Mouse (Mus musculus) spleen, adult 12 weeks (tissue): ENCODE data around the gene Hist1h4a.

Source experiments
- DNase-seq: peaks from one replicate; pipeline ENCODE4 v3.0.0; 2022; ENCODE audit warnings: low spot score

The Hist1h4a gene

DNA sequence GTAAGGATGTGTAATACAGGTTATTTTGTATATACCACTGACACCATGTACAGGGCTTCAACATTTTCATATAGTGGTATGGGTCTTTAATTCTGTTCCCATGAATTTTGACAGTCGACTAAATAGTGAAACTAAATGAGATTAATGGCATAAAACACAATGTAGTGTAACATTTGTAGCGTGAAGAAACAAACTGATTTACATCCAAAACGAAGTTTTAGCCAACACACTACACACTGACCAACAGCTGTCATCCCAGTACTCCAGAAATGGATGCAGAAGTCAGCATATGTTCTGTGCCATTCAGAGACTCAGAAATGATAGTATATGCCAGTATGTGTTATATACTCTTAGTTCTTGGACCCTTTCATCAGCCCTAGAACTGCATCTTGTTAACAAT is 3.1 kb downstream of the Hist1h4a start:
- no peak for DNase-seq

DNA sequence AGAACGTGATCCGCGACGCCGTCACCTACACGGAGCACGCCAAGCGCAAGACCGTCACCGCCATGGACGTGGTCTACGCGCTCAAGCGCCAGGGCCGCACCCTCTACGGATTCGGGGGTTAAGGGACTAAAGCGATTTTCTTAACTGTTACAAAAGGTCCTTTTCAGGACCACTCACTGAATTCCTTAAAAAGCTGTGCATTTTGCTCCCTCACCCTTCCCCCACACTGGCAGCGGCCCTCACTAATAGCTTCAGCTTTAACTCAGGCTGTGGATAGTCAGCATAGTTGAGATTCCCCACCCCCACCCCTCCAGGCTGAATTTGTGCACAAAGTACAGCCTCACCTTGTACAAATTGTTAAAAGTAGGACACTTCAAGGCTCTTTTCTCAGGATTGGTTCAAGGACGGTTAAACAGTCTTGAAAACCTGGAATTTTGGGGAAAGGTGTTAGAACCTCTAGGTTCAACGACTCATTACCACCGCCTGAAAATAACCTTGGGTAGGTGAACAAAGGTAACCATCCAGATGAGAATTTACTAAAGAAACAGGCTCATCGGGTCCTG is 3.7 kb downstream of the Hist1h4a start:
- peak; percentile 62 for DNase-seq

DNA sequence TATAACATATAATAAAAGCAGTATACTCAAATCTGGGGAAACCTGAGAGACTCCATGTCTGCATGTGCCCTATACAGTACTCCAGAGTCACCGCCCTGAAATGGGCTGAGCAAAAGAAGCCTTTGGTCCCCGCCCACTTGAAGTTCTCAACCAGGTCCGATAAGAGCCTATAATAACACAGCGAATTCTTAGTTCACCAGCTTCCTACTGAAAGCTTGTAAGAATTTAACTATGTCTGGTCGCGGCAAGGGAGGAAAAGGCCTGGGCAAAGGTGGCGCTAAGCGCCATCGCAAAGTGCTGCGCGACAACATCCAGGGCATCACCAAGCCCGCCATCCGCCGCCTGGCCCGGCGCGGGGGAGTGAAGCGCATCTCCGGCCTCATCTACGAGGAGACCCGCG is 4.2 kb downstream of the Hist1h4a start, which contains the start of gene Hist1h4b:
TSS of gene Hist1h4b (plus strand) at position 224 of the 400 bp plus-strand sequence.
- DNase-seq = peak; percentile 94

DNA sequence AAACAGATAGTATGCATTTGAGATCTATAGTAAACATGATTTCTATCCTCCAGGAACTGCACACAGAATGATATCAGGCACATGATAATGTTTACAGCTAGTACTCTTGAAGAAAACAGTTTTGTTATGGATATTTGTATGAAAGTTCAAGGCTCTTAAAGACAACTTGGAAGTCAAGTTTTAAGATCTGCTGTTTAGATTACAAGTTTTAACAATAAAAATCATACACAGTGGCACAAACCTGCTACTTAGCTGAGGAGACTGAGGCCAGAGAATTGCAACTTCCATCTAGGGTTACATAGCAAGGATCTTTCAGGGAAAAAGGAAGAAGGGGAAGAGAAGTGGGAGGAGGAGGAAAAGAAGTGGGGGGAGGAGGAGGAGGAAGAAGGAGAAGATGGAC is 6.0 kb downstream of the Hist1h4a start:
- DNase-seq = no peak

DNA sequence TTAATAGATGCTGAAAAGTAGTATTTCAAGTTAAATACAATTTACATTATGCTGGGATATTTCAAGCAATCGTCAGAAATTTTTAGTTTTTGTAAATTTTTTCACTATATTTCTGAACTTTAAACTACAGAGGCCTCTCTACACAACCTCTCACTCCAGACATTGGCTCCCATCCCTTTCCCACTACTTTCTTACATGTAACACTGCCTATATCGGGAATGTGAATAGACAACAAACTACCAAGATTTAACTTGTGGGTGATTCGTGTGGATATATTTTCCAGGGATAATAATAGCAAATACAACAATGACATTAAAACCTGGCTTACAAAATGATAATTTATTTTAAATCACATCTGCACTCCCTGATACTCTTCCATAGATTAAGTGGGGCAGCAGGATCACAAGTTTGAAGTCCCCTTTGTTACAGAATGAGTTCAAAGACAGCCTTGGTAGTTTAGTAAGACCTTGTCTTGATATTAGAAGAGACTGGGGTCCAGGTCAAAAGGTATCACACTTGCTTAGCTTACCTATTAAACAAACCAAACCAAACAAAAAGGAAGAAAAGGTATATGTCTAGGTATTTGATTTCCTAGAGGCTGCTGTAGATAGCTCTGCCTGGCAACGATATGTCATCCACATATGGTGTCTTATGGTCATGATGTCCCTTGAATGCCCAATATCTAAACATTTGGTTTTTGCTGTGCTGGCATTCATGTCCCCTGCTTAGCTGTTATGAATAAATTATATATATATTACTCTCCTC is 7.5 kb downstream of the Hist1h4a start:
- DNase-seq = no peak

DNA sequence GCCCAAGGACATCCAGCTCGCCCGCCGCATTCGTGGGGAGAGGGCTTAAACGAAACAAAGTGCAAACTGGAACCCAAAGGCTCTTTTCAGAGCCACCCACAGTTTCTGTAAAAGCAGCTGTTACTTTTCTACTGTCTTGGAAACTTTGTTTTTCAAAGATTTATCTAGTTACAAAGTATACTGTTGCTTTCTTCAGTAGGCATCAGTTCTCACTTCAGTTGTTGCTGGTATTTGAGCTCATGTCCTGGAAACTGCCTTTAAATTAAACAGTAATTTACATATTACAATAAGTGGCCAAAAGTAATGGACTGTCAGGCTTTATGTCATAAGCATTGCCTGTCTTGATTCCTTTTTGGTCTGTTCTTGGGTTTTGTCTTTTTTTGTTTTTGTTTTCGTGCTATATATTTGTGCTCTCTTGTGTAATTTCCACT is 8.3 kb downstream of the Hist1h4a start:
- DNase-seq = no peak

DNA sequence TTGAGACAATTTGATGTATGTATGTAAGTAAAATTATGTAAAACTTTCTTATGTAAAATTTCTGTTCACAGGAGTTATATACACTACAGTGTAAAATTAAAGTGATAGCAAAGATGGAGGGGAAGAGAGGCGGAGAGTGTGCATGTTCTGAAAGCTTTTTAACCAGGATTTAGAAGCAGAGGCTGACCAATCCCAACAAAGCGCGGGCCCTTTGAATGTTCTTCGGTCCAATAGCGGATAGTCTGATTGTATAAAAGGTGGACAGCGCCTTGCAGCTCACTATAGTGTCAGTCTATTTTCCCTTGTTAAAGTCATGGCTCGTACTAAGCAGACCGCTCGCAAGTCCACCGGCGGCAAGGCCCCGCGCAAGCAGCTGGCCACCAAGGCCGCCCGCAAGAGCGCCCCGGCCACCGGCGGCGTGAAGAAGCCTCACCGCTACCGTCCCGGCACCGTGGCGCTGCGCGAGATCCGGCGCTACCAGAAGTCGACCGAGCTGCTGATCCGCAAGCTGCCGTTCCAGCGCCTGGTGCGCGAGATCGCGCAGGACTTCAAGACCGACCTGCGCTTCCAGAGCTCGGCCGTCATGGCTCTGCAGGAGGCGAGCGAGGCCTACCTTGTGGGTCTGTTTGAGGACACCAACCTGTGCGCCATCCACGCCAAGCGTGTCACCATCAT is 8.8 kb downstream of the Hist1h4a start, which contains the start of gene Hist1h3b:
TSS of gene Hist1h3b (plus strand) at position 201 of the 675 bp plus-strand sequence.
- DNase-seq = peak; percentile 80

DNA sequence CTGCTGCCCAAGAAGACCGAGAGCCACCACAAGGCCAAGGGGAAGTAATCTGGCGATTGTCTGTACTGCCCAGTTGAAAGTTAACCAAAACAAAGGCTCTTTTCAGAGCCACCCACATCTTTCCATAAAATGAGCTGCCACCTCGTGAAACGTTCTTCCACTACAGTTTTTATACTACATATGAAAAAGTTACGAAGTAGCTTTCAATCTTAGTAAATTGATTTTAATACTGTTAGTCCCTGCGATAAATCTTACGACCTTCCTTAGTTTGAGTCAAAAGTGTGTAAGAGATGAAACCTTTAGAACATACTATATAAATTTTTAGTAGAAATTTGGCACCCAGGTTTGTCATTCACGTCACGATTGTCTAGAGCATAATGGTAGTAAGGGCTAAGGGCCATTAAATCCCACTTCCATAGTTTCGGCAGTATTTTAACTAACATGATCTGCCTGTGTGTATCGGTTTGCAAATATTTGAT is 9.5 kb downstream of the Hist1h4a start:
- DNase-seq = no peak

DNA sequence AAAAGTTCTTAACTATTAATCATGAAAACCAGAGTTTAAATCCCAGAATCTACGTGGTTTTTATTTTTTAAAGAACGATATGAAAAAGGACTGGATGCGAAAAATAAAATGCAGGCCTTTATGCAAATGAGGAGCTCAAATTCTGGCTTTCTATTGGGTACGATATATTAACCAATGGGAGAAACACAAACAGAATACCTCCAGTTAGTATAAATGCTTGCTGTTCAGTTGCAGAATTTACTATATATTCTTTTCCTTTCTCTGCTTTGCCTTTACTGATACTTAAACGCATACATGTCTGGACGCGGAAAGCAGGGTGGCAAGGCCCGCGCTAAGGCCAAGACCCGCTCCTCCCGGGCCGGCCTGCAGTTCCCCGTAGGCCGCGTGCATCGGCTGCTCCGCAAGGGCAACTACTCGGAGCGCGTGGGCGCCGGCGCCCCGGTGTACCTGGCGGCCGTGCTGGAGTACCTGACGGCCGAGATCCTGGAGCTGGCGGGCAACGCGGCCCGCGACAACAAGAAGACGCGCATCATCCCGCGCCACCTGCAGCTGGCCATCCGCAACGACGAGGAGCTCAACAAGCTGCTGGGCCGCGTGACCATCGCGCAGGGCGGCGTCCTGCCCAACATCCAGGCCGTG is 10.1 kb downstream of the Hist1h4a start, which contains the start of gene Hist1h2ab:
TSS of gene Hist1h2ab (plus strand) at position 288 of the 639 bp plus-strand sequence.
- peak; percentile 62 for DNase-seq

DNA sequence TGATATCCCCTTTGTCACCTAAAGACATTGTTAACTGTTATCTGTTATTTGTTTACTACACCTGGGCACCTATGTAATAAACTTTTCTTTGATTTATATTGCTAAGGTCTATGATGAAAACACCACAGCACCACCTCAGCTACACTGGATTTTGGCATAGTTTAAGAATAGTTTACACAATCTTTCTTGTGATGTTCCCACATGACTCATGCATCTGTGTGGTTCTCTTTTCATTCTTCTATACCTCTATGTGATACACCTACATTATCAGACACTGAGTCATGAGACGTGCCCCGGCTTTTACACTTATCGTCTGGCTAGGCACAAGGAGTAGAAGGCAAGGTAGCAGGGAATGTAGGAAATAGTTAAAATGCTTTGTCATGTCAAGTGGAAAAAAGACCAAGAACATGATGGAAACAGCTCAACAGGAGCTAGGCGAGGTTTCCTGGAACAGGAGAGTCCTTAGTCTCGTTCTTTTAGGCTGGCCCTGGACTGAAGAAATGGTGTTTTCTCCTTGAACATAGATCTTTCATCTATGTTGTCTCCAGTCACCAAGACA is 11.4 kb downstream of the Hist1h4a start:
- no peak for DNase-seq

DNA sequence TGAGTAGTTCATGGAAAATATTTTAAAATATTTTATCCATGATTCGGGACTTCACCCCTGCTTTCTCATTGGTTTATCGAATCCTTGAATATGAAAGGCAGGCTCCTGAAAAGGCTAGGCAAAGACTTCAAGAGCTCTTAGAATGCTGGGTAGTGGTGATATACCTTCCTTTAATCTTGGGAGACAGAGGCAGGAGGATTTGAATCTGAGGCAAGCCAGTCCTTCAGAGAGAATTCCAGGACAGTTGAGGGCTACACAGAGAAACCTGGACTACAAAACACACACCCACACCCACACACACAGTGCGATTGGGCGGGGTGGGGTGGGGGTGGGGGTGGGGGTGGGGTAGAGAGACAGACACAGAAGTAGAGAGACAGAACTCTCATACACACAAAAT is 13.1 kb downstream of the Hist1h4a start:
- no peak for DNase-seq

DNA sequence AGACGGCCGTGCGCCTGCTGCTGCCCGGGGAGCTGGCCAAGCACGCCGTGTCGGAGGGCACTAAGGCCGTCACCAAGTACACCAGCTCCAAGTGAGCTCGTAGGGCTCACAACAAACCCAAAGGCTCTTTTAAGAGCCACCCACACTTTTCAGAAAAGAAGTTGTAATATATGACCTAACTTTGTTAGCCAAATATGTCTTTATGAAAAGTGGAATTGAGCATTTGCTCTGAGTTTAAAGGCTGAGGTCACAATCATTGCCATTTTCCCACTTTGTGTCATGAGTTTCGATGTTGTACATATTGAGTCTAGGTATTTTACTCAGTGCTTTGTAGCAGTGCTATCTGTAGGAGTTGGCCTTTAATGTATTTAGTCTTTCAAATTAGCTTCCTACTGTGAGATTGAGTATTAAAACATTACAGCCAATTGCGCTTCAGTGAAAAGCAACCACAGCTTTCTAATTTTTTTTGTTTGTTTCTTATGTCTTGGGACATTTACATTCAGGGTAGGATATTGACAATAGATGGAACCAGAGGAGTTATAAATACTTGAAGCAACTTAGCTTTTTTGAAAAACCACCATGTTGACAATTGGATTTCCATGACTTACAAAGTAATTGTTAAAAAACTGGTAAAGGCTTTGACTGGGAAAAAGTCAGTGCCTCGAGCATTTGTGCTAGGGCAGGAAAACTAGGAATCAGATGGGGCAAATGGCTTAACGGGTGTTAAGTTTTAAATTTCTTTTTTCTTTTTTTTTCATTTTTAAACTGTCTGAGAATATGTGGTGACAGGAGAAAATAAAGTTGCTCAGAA is 13.7 kb downstream of the Hist1h4a start:
- DNase-seq = no peak

DNA sequence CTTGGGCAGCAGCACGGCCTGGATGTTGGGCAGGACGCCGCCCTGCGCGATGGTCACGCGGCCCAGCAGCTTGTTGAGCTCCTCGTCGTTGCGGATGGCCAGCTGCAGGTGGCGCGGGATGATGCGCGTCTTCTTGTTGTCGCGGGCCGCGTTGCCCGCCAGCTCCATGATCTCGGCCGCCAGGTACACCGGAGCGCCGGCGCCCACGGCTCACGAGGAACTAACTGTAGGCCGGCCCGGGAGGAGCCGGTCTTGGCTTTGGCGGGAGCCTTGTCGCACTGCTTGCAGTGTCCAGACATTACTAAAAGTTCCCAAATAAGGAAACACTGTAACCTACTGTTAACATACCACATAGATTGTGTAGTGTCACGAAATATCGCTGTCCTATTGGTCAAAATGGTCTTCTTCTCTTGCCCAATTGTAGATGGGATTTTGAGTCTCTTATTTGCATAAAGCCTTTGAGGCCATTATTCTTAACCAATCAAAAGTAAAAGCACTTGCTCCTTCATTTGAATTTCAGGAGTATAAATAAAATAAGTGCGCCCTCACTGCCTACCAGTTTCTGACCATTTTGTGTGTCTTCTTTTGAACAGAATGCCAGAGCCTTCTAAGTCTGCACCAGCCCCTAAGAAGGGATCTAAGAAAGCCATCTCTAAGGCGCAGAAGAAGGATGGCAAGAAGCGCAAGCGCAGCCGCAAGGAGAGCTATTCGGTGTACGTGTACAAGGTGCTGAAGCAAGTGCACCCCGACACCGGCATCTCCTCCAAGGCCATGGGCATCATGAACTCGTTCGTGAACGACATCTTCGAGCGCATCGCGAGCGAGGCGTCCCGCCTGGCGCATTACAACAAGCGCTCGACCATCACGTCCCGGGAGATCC is 14.6 kb downstream of the Hist1h4a start, which contains the start of gene Hist1h2bb:
TSS of gene Hist1h2bb (plus strand) at position 534 of the 880 bp plus-strand sequence.
- DNase-seq = peak; percentile 83

DNA sequence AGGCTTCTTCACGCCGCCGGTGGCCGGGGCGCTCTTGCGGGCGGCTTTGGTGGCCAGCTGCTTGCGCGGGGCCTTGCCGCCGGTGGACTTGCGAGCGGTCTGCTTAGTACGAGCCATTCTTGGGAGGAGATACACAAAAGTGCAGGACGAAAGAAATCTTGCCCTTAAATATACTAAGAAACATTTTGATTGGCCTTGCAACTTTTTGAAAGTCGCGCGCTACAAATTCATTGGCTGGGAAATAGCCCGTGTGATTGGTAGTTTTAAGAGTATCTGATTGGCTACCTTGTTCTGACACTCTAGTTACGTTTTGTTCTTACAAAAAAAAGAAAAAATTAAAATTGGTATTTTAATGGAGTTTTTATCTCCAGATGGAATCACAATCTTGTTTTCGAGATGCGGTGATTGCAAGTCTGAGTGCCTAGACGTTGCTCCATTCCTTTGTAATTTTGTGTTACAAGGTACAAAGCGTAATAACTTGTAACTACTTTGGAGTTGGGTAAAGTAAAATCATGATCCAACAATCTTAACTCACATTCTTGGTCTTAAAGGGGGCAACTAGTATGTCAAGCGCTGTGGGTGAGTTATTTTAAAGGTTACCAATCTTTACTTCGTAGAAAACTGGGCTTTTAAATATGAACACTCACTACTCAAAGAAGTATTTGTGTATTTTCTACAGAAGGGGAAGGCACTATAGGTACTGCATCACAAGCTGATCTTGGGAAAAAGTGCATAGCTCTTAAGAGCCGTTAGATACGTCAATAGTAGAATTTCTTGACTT is 15.5 kb downstream of the Hist1h4a start, which contains the start of gene Hist1h3c:
TSS of gene Hist1h3c (minus strand) at position 222 of the 781 bp plus-strand sequence.
- DNase-seq = peak; percentile 80

DNA sequence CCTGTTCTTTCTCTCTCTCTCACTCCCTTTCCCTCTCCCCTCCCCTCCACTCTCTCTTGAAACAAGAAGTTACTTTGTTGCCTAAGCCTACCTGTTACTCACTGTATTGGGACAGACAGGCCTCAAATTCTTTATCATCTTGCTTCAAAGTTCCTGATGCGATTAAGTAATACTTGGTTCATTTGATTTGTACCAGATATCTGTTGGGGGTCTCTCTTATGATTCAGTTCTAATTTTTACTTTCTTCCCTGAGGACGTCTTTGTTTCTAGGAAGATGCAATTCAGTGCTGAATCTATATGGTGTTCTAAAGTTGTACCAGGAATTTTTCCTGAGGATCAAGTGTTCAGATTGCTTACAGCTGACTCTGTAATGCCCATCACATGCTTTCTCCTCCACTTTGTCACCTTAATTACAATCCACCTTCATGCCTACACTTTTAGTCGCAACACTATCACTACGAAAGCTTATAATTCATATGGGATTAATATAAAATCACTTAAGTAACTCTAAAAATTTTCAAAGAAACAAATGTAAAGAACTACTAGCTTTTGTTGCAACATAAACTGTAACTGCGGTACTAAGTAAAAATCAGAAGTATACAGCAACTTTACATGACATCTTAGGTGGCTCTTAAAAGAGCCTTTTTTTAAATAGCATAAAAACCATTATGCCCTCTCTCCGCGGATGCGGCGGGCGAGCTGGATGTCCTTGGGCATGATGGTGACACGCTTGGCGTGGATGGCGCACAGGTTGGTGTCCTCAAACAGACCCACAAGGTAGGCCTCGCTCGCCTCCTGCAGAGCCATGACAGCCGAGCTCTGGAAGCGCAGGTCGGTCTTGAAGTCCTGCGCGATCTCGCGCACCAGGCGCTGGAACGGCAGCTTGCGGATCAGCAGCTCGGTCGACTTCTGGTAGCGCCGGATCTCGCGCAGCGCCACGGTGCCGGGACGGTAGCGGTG is 16.3 kb downstream of the Hist1h4a start:
- DNase-seq = peak; percentile 72

DNA sequence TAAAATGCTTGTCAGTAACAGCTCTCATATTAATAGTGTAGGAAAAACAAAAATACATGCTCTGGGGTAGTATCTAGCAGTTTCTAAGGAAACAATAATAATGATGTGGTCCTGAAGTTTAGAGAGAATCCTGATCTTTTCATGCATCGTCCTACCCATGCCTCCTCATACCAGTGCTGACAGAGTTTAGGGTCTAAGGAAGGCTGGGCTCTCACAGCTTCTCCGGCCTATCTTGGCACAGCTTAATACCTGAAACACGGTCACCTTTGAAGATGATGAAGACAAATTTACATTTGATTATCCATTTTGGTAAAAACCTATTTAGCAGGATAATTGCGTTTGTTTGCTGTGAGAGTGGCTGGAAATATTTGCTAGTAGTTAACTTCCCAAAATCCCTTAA is 17.1 kb downstream of the Hist1h4a start:
- no peak for DNase-seq

DNA sequence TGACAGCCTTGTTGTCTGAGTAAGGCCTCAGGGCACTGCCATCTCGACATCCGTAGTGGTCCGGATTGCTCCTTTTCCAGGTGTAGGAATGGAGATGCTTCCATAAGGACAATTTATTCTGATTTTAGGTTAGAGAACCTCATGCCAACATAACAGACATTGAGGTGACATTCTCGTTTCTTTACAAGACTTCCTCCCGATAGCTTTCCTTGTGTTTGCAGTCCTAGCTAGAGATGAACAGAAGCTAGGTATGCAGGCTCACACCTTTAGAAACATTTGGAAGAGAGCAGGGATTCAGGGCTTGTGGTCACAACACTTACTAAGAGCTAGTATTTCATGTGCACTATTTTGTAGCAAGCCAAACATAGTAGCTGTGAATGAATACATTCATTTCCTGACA is 17.8 kb downstream of the Hist1h4a start:
- no peak for DNase-seq

DNA sequence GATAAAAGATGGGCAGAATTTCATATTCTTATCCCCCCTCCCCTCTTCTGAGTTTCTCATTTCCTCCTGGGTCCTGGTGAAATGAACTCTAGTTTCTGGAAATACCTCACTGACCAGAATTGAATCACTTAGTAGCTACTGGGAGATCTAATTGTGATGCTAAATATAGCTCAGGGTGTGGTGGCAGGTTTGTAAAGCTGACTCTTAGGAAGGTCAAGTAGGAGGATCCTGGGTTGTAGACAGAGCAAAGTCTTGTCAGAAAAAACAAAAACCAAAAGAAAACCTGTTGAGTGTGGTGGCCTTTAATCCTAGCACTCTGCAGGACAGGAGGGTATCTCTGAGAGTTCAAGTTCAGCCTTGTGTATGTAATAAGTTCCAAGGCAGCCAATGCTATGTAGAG is 19.0 kb downstream of the Hist1h4a start:
- DNase-seq = no peak
